Mouse (Mus musculus): ENCODE measurements at regions not wholly inside any gene's neighbourhood (a gene's known extent, or its start where the extent isn't known, plus 50 kb on each side); places are given as distances from the start of the nearest gene placed in this dataset.

GRCm38 (mm10) chr4:62881824-62882223, 83.5 kb upstream of the Zfp618 start:
- no peak for DNase-seq (ENCODE audit: low read depth in 1 of 2, low spot score in 2 of 2)

- DNase-seq (ENCODE audit: low read depth in 1 of 2, low spot score in 2 of 2) = no peak
These were observed 83.1 kb upstream of the Zfp618 start for GRCm38 (mm10) chr4:62882276-62882675.

GRCm38 (mm10) chr4:62888736-62889135, 76.6 kb upstream of the Zfp618 start:
- no peak for DNase-seq (ENCODE audit: low read depth in 1 of 2, low spot score in 2 of 2)

GRCm38 (mm10) chr4:62889708-62890107, 75.7 kb upstream of the Zfp618 start:
- no peak for DNase-seq (ENCODE audit: low read depth in 1 of 2, low spot score in 2 of 2)

- DNase-seq (ENCODE audit: low read depth in 1 of 2, low spot score in 2 of 2) = no peak
These were observed 74.5 kb upstream of the Zfp618 start for GRCm38 (mm10) chr4:62890588-62891580.

- no peak for DNase-seq (ENCODE audit: low read depth in 1 of 2, low spot score in 2 of 2)
These were observed 52.5 kb upstream of the Zfp618 start for GRCm38 (mm10) chr4:62912891-62913290.

Measured in monocyte, adult 2 months (primary cell).